8 mouse cellular contexts compared by ENCODE assay signal in the genomic region with DNA sequence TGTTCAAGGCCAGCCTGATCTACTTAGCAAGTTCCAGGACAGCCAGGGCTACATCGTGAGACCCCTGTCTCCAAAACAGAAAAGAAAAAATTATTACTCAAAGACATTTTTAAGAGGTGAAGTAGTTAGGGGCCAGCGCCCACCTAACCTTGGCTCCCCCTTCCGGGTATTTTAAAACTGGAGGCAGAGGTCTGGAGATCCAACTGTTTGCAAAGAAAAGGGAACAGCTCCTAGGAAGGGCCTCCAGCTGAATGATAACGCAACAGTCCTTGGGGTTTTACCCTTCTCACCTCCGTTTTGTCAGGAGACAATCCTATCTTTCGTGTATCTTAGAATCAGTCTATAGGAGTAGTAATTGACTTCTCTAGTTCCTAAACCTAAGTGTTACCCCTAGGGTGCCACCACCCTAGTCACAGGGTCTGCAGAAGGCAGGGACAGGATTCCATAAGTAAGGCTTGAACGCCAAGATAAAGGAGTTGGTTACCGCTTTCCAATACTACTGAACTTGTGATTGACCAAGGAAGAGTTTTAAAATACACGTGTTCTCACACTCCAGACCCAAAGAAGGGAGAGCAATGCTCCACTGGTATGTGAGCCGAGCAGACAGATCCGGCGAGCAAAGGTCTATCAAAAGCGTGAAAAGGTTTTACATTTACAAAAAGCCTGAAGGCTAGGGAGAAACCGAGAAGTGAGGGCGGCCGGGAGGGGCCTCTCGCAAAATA. TPM values are rescaled to one million over a fixed set of nuclear protein-coding genes. Genes with fewer than 3 reads are reported as not detected.
DNase-seq lines count a peak whose midpoint lies in the region; ATAC-seq and TF ChIP-seq lines count a peak whose summit lies in the region.

No protein-coding gene starts in this region.

- peak overlapping the region; percentile 63 for H3K4me2 ChIP-seq in embryonic facial prominence, embryonic 14.5 days (ENCODE audit: low read depth, low read length)
- peak overlapping the region; percentile 83 for H3K4me2 ChIP-seq in intestine, postnatal 0 days (replicated peaks; ENCODE audit: low read depth)
- H3K4me2 ChIP-seq in neural tube, embryonic 13.5 days = peak overlapping the region; percentile 92

- peak overlapping the region; percentile 64 for H3K27ac ChIP-seq in liver, adult 2 months (replicated peaks; ENCODE audit: insufficient read depth, low read depth, low read length)
- H3K27ac ChIP-seq in embryonic facial prominence, embryonic 14.5 days (replicated peaks; ENCODE audit: low read depth, low read length) = peak overlapping the region; percentile 89
- peak overlapping the region; percentile 90 for H3K27ac ChIP-seq in intestine, postnatal 0 days (ENCODE audit: low read depth, low read length)
- H3K27ac ChIP-seq in neural tube, embryonic 13.5 days (replicated peaks) = peak overlapping the region; percentile 75

- H3K9ac ChIP-seq in liver, adult 2 months (ENCODE audit: low read depth, low read length) = peak overlapping the region; percentile 64
- peak overlapping the region; percentile 87 for H3K9ac ChIP-seq in embryonic facial prominence, embryonic 14.5 days (ENCODE audit: low read depth, low read length)
- H3K9ac ChIP-seq in intestine, postnatal 0 days (ENCODE audit: low read depth, low read length) = peak overlapping the region; percentile 77
- peak overlapping the region; percentile 82 for H3K9ac ChIP-seq in neural tube, embryonic 13.5 days

- H3K27me3 ChIP-seq in liver, adult 2 months (ENCODE audit: control insufficient read depth, insufficient read depth, low read length) = no peaks in the 10 kb centered on the region
- H3K27me3 ChIP-seq in embryonic facial prominence, embryonic 14.5 days (replicated peaks; ENCODE audit: control insufficient read depth, insufficient read depth, low read length) = no peaks in the 10 kb centered on the region
- H3K27me3 ChIP-seq in intestine, postnatal 0 days (replicated peaks; ENCODE audit: control insufficient read depth, insufficient read depth, low read length) = no peaks in the 10 kb centered on the region
- H3K27me3 ChIP-seq in neural tube, embryonic 13.5 days = no peaks in the 10 kb centered on the region

- H3K4me3 ChIP-seq in liver, adult 2 months (ENCODE audit: insufficient read depth, low read depth, low read length) = peak overlapping the region; percentile 77
- H3K4me3 ChIP-seq in embryonic facial prominence, embryonic 14.5 days (ENCODE audit: low read depth, low read length) = peak overlapping the region; percentile 77
- H3K4me3 ChIP-seq in intestine, postnatal 0 days (ENCODE audit: low read depth, low read length) = peak overlapping the region; percentile 63
- peak overlapping the region; percentile 87 for H3K4me3 ChIP-seq in neural tube, embryonic 13.5 days

- DNase-seq in liver, adult 2 months (ENCODE audit: extremely low read depth, low read depth, low spot score) = no peak
- no peak for DNase-seq in liver
- no peak for DNase-seq in embryonic facial prominence, embryonic 14.5 days (ENCODE audit: low spot score)
- DNase-seq in spleen, postnatal 14 days (ENCODE audit: low spot score in 2 of 2) = no peak
- no peak for DNase-seq in gastrocnemius, adult 18-20 months (ENCODE audit: low spot score)

- no peak for TF ChIP-seq CTCF in liver, adult 2 months (IDR thresholded peaks at IDR 0.05; ENCODE audit: low read depth, low read length)
- TF ChIP-seq CTCF in intestine, postnatal 0 days (IDR thresholded peaks at IDR 0.05; ENCODE audit: low read depth) = no peak

- no peak for ATAC-seq in embryonic facial prominence, embryonic 14.5 days (ENCODE audit: low read depth)
- no peak for ATAC-seq in intestine, postnatal 0 days
- ATAC-seq in neural tube, embryonic 13.5 days (ENCODE audit: low read depth) = 0 out of 2 replicates have a peak, but pooled peaks have one; percentile 1
- ATAC-seq in megakaryocyte progenitor cell, adult 5-6 weeks (replicated peaks; ENCODE audit: poor library complexity) = no peak

- H3K9me3 ChIP-seq in embryonic facial prominence, embryonic 14.5 days (ENCODE audit: control insufficient read depth, low read length) = no peaks in the 10 kb centered on the region
- no peaks in the 10 kb centered on the region for H3K9me3 ChIP-seq in intestine, postnatal 0 days (ENCODE audit: control insufficient read depth)
- H3K9me3 ChIP-seq in neural tube, embryonic 13.5 days = no peaks in the 10 kb centered on the region

- peaks cover 30% of the 10 kb centered on the region for H3K4me1 ChIP-seq in liver, adult 2 months (ENCODE audit: control insufficient read depth, insufficient read depth, low read length)
- H3K4me1 ChIP-seq in embryonic facial prominence, embryonic 14.5 days (ENCODE audit: control insufficient read depth, insufficient read depth, low read length) = peaks cover 45% of the 10 kb centered on the region
- H3K4me1 ChIP-seq in intestine, postnatal 0 days (replicated peaks; ENCODE audit: control insufficient read depth, insufficient read depth, low read length) = peaks cover 19% of the 10 kb centered on the region
- peaks cover 66% of the 10 kb centered on the region for H3K4me1 ChIP-seq in neural tube, embryonic 13.5 days (replicated peaks)

- H3K79me2 ChIP-seq in liver, adult 2 months (ENCODE audit: control insufficient read depth, insufficient read depth, low read length) = peaks cover 37% of the 10 kb centered on the region; the same call in 1 of the 2 replicates

- TF ChIP-seq POLR2A in liver, adult 2 months (IDR thresholded peaks at IDR 0.05; ENCODE audit: extremely low read depth, insufficient read depth, low read length) = no peak

- peaks cover 3% of the 10 kb centered on the region; the same call in 1 of the 2 replicates for H3K36me3 ChIP-seq in liver, adult 2 months (ENCODE audit: control insufficient read depth, insufficient read depth, low read length)
- peaks cover 19% of the 10 kb centered on the region for H3K36me3 ChIP-seq in embryonic facial prominence, embryonic 14.5 days (ENCODE audit: control insufficient read depth, insufficient read depth, low read length)
- peaks cover 11% of the 10 kb centered on the region; the same call in 1 of the 2 replicates for H3K36me3 ChIP-seq in intestine, postnatal 0 days (ENCODE audit: control insufficient read depth, insufficient read depth)
- H3K36me3 ChIP-seq in neural tube, embryonic 13.5 days = peaks cover 22% of the 10 kb centered on the region

- 4% methylated on average over 17 of the region's 17 CpGs for WGBS in liver, adult 2 months
- WGBS in embryonic facial prominence, embryonic 14.5 days = 3% methylated on average over 17 of the region's 17 CpGs
- 3% methylated on average over 17 of the region's 17 CpGs for WGBS in intestine, postnatal 0 days
- 7% methylated on average over 17 of the region's 17 CpGs for WGBS in neural tube, embryonic 13.5 days

RNA-seq across cellular contexts. Expression of gene Top3a, which starts 0.9 kb away (rescaled TPM):
- total RNA-seq in liver, adult 2 months (2014; rRNA removed) = 3.3 and 3.4 TPM in 2 replicates
- polyA plus RNA-seq in liver, adult 2 months (2012; rRNA removed) = 3.4 and 3.8 TPM in 2 replicates
- polyA plus RNA-seq in embryonic facial prominence, embryonic 14.5 days (2014; fragmentation: Nextera tagmentation; extraction: Ambion mirVana) = 12.1 and 16.4 TPM in 2 replicates
- polyA plus RNA-seq in intestine, postnatal 0 days (2015; fragmentation: Nextera tagmentation; extraction: Ambion mirVana) = 3.2 and 3.7 TPM in 2 replicates
- polyA plus RNA-seq in neural tube, embryonic 13.5 days (2015; fragmentation: Nextera tagmentation; extraction: Ambion mirVana) = 8.5 and 10.0 TPM in 2 replicates
- total RNA-seq in megakaryocyte progenitor cell, adult 5-6 weeks (2015) = 9.8 and 13.4 TPM in 2 replicates
- total RNA-seq in megakaryocyte progenitor cell, adult 5-6 weeks (2017) = 21.2 and 23.0 TPM in 2 replicates
- 1 to 10 TPM; 3.7 to 5.0 TPM for total RNA-seq in gastrocnemius, adult 18-20 months (2021)

RNA-seq across cellular contexts. Expression of gene Smcr8, which starts 1.1 kb away (rescaled TPM):
- total RNA-seq in liver, adult 2 months (2014; rRNA removed) = 9.3 and 12.8 TPM in 2 replicates
- 6.2 and 7.7 TPM in 2 replicates for polyA plus RNA-seq in liver, adult 2 months (2012; rRNA removed)
- 7.2 and 8.7 TPM in 2 replicates for polyA plus RNA-seq in embryonic facial prominence, embryonic 14.5 days (2014; fragmentation: Nextera tagmentation; extraction: Ambion mirVana)
- polyA plus RNA-seq in intestine, postnatal 0 days (2015; fragmentation: Nextera tagmentation; extraction: Ambion mirVana) = 4.0 and 4.4 TPM in 2 replicates
- 6.1 and 6.5 TPM in 2 replicates for polyA plus RNA-seq in neural tube, embryonic 13.5 days (2015; fragmentation: Nextera tagmentation; extraction: Ambion mirVana)
- total RNA-seq in megakaryocyte progenitor cell, adult 5-6 weeks (2015) = 31.5 and 36.2 TPM in 2 replicates
- 12.7 and 16.3 TPM in 2 replicates for total RNA-seq in megakaryocyte progenitor cell, adult 5-6 weeks (2017)
- total RNA-seq in gastrocnemius, adult 18-20 months (2021) = 10 to 100 TPM; 18.4 to 18.5 TPM

RNA-seq across cellular contexts. Expression of gene Shmt1, which starts 35.2 kb away (rescaled TPM):
- 162 and 214 TPM in 2 replicates for total RNA-seq in liver, adult 2 months (2014; rRNA removed)
- 239 and 306 TPM in 2 replicates for polyA plus RNA-seq in liver, adult 2 months (2012; rRNA removed)
- polyA plus RNA-seq in embryonic facial prominence, embryonic 14.5 days (2014; fragmentation: Nextera tagmentation; extraction: Ambion mirVana) = 30.2 and 35.7 TPM in 2 replicates
- 31.0 and 34.5 TPM in 2 replicates for polyA plus RNA-seq in intestine, postnatal 0 days (2015; fragmentation: Nextera tagmentation; extraction: Ambion mirVana)
- polyA plus RNA-seq in neural tube, embryonic 13.5 days (2015; fragmentation: Nextera tagmentation; extraction: Ambion mirVana) = 5.0 and 7.2 TPM in 2 replicates
- total RNA-seq in megakaryocyte progenitor cell, adult 5-6 weeks (2015) = 36.8 and 39.8 TPM in 2 replicates
- total RNA-seq in megakaryocyte progenitor cell, adult 5-6 weeks (2017) = 106 and 129 TPM in 2 replicates
- 10 to 100 TPM; 10.6 to 13.9 TPM for total RNA-seq in gastrocnemius, adult 18-20 months (2021)

RNA-seq across cellular contexts. Expression of gene Mief2, which starts 48.1 kb away (rescaled TPM):
- total RNA-seq in liver, adult 2 months (2014; rRNA removed) = 10.7 and 13.1 TPM in 2 replicates
- 20.3 and 26.3 TPM in 2 replicates for polyA plus RNA-seq in liver, adult 2 months (2012; rRNA removed)
- polyA plus RNA-seq in embryonic facial prominence, embryonic 14.5 days (2014; fragmentation: Nextera tagmentation; extraction: Ambion mirVana) = 17.3 and 18.8 TPM in 2 replicates
- polyA plus RNA-seq in intestine, postnatal 0 days (2015; fragmentation: Nextera tagmentation; extraction: Ambion mirVana) = 7.3 and 8.3 TPM in 2 replicates
- polyA plus RNA-seq in neural tube, embryonic 13.5 days (2015; fragmentation: Nextera tagmentation; extraction: Ambion mirVana) = 21.3 and 22.0 TPM in 2 replicates
- 2.2 and 2.4 TPM in 2 replicates for total RNA-seq in megakaryocyte progenitor cell, adult 5-6 weeks (2015)
- 3.8 and 4.6 TPM in 2 replicates for total RNA-seq in megakaryocyte progenitor cell, adult 5-6 weeks (2017)
- total RNA-seq in gastrocnemius, adult 18-20 months (2021) = 10 to 100 TPM; 75.2 to 94.4 TPM

RNA-seq across cellular contexts. Expression of gene Flii, which starts 49.2 kb away (rescaled TPM):
- total RNA-seq in liver, adult 2 months (2014; rRNA removed) = 33.4 and 35.1 TPM in 2 replicates
- polyA plus RNA-seq in liver, adult 2 months (2012; rRNA removed) = 82.7 and 86.7 TPM in 2 replicates
- 76.1 and 76.9 TPM in 2 replicates for polyA plus RNA-seq in embryonic facial prominence, embryonic 14.5 days (2014; fragmentation: Nextera tagmentation; extraction: Ambion mirVana)
- polyA plus RNA-seq in intestine, postnatal 0 days (2015; fragmentation: Nextera tagmentation; extraction: Ambion mirVana) = 47.4 and 48.9 TPM in 2 replicates
- polyA plus RNA-seq in neural tube, embryonic 13.5 days (2015; fragmentation: Nextera tagmentation; extraction: Ambion mirVana) = 68.2 and 71.9 TPM in 2 replicates
- total RNA-seq in megakaryocyte progenitor cell, adult 5-6 weeks (2015) = 62.6 and 80.2 TPM in 2 replicates
- total RNA-seq in megakaryocyte progenitor cell, adult 5-6 weeks (2017) = 133 and 138 TPM in 2 replicates
- 100 to 1,000 TPM; 108 to 113 TPM for total RNA-seq in gastrocnemius, adult 18-20 months (2021)
